8 mouse cellular contexts compared by ENCODE assay signal in genomic region chr5:124115990-124116845, GRCm38 (mm10). TPM values are rescaled to one million over a fixed set of nuclear protein-coding genes. Genes with fewer than 3 reads are reported as not detected.
DNase-seq lines count a peak whose midpoint lies in the region; ATAC-seq and TF ChIP-seq lines count a peak whose summit lies in the region.

Gene Arl6ip4 (plus strand): TSS chr5:124116089.

- no peak for ATAC-seq in forebrain, embryonic 11.5 days (replicated peaks; ENCODE audit: low FRiP score)
- no peak for ATAC-seq in heart, embryonic 16.5 days (replicated peaks; ENCODE audit: extremely low read depth, insufficient read depth, low FRiP score)
- no peak for ATAC-seq in liver, postnatal 0 days
- ATAC-seq in neural tube, embryonic 14.5 days (ENCODE audit: low read depth), result peak; percentile 7; the same call in 1 of the 2 replicates

- TF ChIP-seq CTCF in CH12.LX (conservative IDR thresholded peaks at IDR 0.05 in 1 of 2, IDR thresholded peaks at IDR 0.05 in 1 of 2; ENCODE audit: low read depth in 2 of 2, low read length in 2 of 2), result no peak
- TF ChIP-seq CTCF in liver, postnatal 0 days (IDR thresholded peaks at IDR 0.05; ENCODE audit: low read depth), result no peak
- no peak for TF ChIP-seq CTCF in testis, adult 2 months (IDR thresholded peaks at IDR 0.05; ENCODE audit: control insufficient read depth, insufficient read depth, insufficient replicate concordance, low read depth, low read length)

- 2% methylated on average over 64 of the region's 64 CpGs for WGBS in forebrain, embryonic 11.5 days
- WGBS in heart, embryonic 16.5 days, result under 1% methylated on average over 64 of the region's 64 CpGs
- under 1% methylated on average over 64 of the region's 64 CpGs for WGBS in liver, postnatal 0 days (ENCODE audit: insufficient replicate concordance)
- 1% methylated on average over 64 of the region's 64 CpGs for WGBS in neural tube, embryonic 14.5 days

- no peak for TF ChIP-seq RAD21 in CH12.LX (IDR thresholded peaks at IDR 0.05; ENCODE audit: low read depth, low read length)

- DNase-seq in CH12.LX (ENCODE audit: extremely low read depth), result peak; percentile 66
- peak; percentile 88 for DNase-seq in forebrain, embryonic 11.5 days (ENCODE audit: low spot score)
- peak; percentile 66 to 86 for DNase-seq in kidney, postnatal 36 days
- DNase-seq in liver, postnatal 0 days, result peak; percentile 83

- no peak for TF ChIP-seq EP300 in CH12.LX (IDR thresholded peaks at IDR 0.05; ENCODE audit: low read length)
- TF ChIP-seq EP300 in liver, postnatal 0 days (IDR thresholded peaks at IDR 0.05; ENCODE audit: low read depth), result no peak; the same call in 1 of the 2 replicates

- 0 out of 2 replicates have a peak within 1 kb of the TSS, but pooled peaks have one; percentile 36 for H3K27ac ChIP-seq in CH12.LX (ENCODE audit: insufficient read depth, low read depth)
- H3K27ac ChIP-seq in brown adipose tissue, adult 24 weeks (replicated peaks; ENCODE audit: low read depth, low read length), result peak within 1 kb of the TSS; percentile 83
- H3K27ac ChIP-seq in forebrain, embryonic 11.5 days (ENCODE audit: low read depth, low read length), result peak within 1 kb of the TSS; percentile 62; the same call in 1 of the 2 replicates
- peak within 1 kb of the TSS; percentile 82 for H3K27ac ChIP-seq in heart, embryonic 16.5 days (ENCODE audit: low read length)
- H3K27ac ChIP-seq in liver, postnatal 0 days (ENCODE audit: low read depth), result peak within 1 kb of the TSS; percentile 85
- H3K27ac ChIP-seq in neural tube, embryonic 14.5 days (ENCODE audit: low read depth, low read length), result peak within 1 kb of the TSS; percentile 76
- H3K27ac ChIP-seq in testis, adult 2 months (ENCODE audit: control insufficient read depth, insufficient read depth, low read depth, low read length), result peak within 1 kb of the TSS; percentile 79

- in situ Hi-C loops in CH12.LX (cut with MboI; ENCODE audit: low pct_ligation_motif_present, low pct_unique_long_range_greater_than_20kb, low sequenced_read_pairs), result loop anchor here (5.0 kb wide), 1 partner anchor 36 kb away; no protein-coding TSS in a partner anchor

- H3K4me2 ChIP-seq in CH12.LX (ENCODE audit: insufficient read depth, low read depth, poor library complexity, severe bottlenecking), result peak within 1 kb of the TSS; percentile 79
- peak within 1 kb of the TSS; percentile 90 for H3K4me2 ChIP-seq in forebrain, embryonic 11.5 days (ENCODE audit: low read depth, low read length, severe bottlenecking)
- peak within 1 kb of the TSS; percentile 98 for H3K4me2 ChIP-seq in heart, embryonic 16.5 days (ENCODE audit: low read depth, low read length)
- H3K4me2 ChIP-seq in liver, postnatal 0 days (ENCODE audit: low read depth, low read length), result peak within 1 kb of the TSS; percentile 94
- H3K4me2 ChIP-seq in neural tube, embryonic 14.5 days (ENCODE audit: low read depth, low read length), result peak within 1 kb of the TSS; percentile 78

- dilution Hi-C loops in CH12.LX (cut with MboI; ENCODE audit: extremely low pct_ligation_motif_present, extremely low pct_unique_long_range_greater_than_20kb, low sequenced_read_pairs), result no loop called here

- H3K9me3 ChIP-seq in CH12.LX (replicated peaks; ENCODE audit: low read length), result no peaks in the 10 kb centered on the region
- no peaks in the 10 kb centered on the region for H3K9me3 ChIP-seq in forebrain, embryonic 11.5 days (ENCODE audit: control insufficient read depth, low read length)
- no peaks in the 10 kb centered on the region for H3K9me3 ChIP-seq in heart, embryonic 16.5 days (replicated peaks; ENCODE audit: control insufficient read depth, low read length)
- H3K9me3 ChIP-seq in liver, postnatal 0 days (ENCODE audit: low read length), result no peaks in the 10 kb centered on the region
- H3K9me3 ChIP-seq in neural tube, embryonic 14.5 days (ENCODE audit: control insufficient read depth, low read length), result no peaks in the 10 kb centered on the region

- H3K4me3 ChIP-seq in CH12.LX (replicated peaks in 1 of 3; ENCODE audit: low read depth in 2 of 3, low read length in 2 of 3, poor library complexity in 1 of 3), result peak within 1 kb of the TSS; percentile 74 to 91 (median 79)
- peak within 1 kb of the TSS; percentile 97 for H3K4me3 ChIP-seq in brown adipose tissue, adult 24 weeks (ENCODE audit: insufficient read depth, low read depth, low read length)
- H3K4me3 ChIP-seq in forebrain, embryonic 11.5 days (ENCODE audit: low read depth, low read length), result peak within 1 kb of the TSS; percentile 96
- peak within 1 kb of the TSS; percentile 99 for H3K4me3 ChIP-seq in heart, embryonic 16.5 days (ENCODE audit: low read length)
- H3K4me3 ChIP-seq in liver, postnatal 0 days (ENCODE audit: low read depth, low read length), result peak within 1 kb of the TSS; percentile 97
- H3K4me3 ChIP-seq in neural tube, embryonic 14.5 days (ENCODE audit: low read depth, low read length), result peak within 1 kb of the TSS; percentile 62
- peak within 1 kb of the TSS; percentile 95 for H3K4me3 ChIP-seq in testis, adult 2 months (ENCODE audit: control insufficient read depth, low read depth, low read length)

- H3K79me2 ChIP-seq in CH12.LX (replicated peaks; ENCODE audit: control insufficient read depth, extremely low read depth, insufficient read depth, poor library complexity, severe bottlenecking), result peaks cover 10% of the 10 kb centered on the region

- peaks cover 15 to 65% of the 10 kb centered on the region in 2 experiments for H3K4me1 ChIP-seq in CH12.LX (ENCODE audit: control insufficient read depth in 1 of 2, insufficient read depth in 2 of 2)
- peaks cover 6% of the 10 kb centered on the region; the same call in 1 of the 2 replicates for H3K4me1 ChIP-seq in brown adipose tissue, adult 24 weeks (ENCODE audit: control insufficient read depth, insufficient read depth, insufficient read length, low read length)
- H3K4me1 ChIP-seq in forebrain, embryonic 11.5 days (replicated peaks; ENCODE audit: control insufficient read depth, insufficient read depth, low read length), result peaks cover 14% of the 10 kb centered on the region
- H3K4me1 ChIP-seq in heart, embryonic 16.5 days (ENCODE audit: control insufficient read depth, insufficient read depth, low read length), result peaks cover 20% of the 10 kb centered on the region
- peaks cover 15% of the 10 kb centered on the region for H3K4me1 ChIP-seq in liver, postnatal 0 days (ENCODE audit: insufficient read depth)
- H3K4me1 ChIP-seq in neural tube, embryonic 14.5 days (ENCODE audit: control insufficient read depth, insufficient read depth, low read length), result peaks cover 28% of the 10 kb centered on the region
- H3K4me1 ChIP-seq in testis, adult 2 months (ENCODE audit: control insufficient read depth, insufficient read depth, low read length), result peaks cover 15% of the 10 kb centered on the region

- peaks cover 48 to 64% of the 10 kb centered on the region in 2 experiments for H3K36me3 ChIP-seq in CH12.LX (replicated peaks in 1 of 2; ENCODE audit: control insufficient read depth in 1 of 2, insufficient read depth in 1 of 2, low read length in 1 of 2)
- H3K36me3 ChIP-seq in forebrain, embryonic 11.5 days (ENCODE audit: control insufficient read depth, insufficient read depth, low read length), result peaks cover 9% of the 10 kb centered on the region
- peaks cover 33% of the 10 kb centered on the region for H3K36me3 ChIP-seq in heart, embryonic 16.5 days (ENCODE audit: control insufficient read depth, insufficient read depth)
- peaks cover 35% of the 10 kb centered on the region for H3K36me3 ChIP-seq in liver, postnatal 0 days (replicated peaks; ENCODE audit: insufficient read depth, low read length)
- peaks cover 32% of the 10 kb centered on the region for H3K36me3 ChIP-seq in neural tube, embryonic 14.5 days (ENCODE audit: control insufficient read depth, insufficient read depth, low read length)
- no peaks in the 10 kb centered on the region for H3K36me3 ChIP-seq in testis, adult 2 months (ENCODE audit: control insufficient read depth, insufficient read depth, low read length)

- H3K9ac ChIP-seq in CH12.LX (ENCODE audit: insufficient read depth, low read depth), result peak within 1 kb of the TSS; percentile 70
- peak within 1 kb of the TSS; percentile 96 for H3K9ac ChIP-seq in forebrain, embryonic 11.5 days (ENCODE audit: low read length)
- peak within 1 kb of the TSS; percentile 99 for H3K9ac ChIP-seq in heart, embryonic 16.5 days (ENCODE audit: low read length)
- H3K9ac ChIP-seq in liver, postnatal 0 days (replicated peaks), result peak within 1 kb of the TSS; percentile 98
- H3K9ac ChIP-seq in neural tube, embryonic 14.5 days (replicated peaks; ENCODE audit: low read depth, low read length), result peak within 1 kb of the TSS; percentile 76

- peak; percentile 82 for TF ChIP-seq POLR2A in CH12.LX (IDR thresholded peaks at IDR 0.05; ENCODE audit: low read depth, low read length)
- peak; percentile 58 for TF ChIP-seq POLR2A in testis, adult 2 months (IDR thresholded peaks at IDR 0.05; ENCODE audit: control insufficient read depth, low read depth, low read length)

- H3K27me3 ChIP-seq in CH12.LX (replicated peaks), result no peaks in the 10 kb centered on the region
- H3K27me3 ChIP-seq in forebrain, embryonic 11.5 days (ENCODE audit: control insufficient read depth, insufficient read depth, low read length), result no peaks in the 10 kb centered on the region
- H3K27me3 ChIP-seq in heart, embryonic 16.5 days (ENCODE audit: control insufficient read depth, insufficient read depth, low read length), result no peaks in the 10 kb centered on the region
- H3K27me3 ChIP-seq in liver, postnatal 0 days (ENCODE audit: insufficient read depth, low read length), result no peaks in the 10 kb centered on the region
- H3K27me3 ChIP-seq in neural tube, embryonic 14.5 days (ENCODE audit: control insufficient read depth, insufficient read depth, low read length), result no peaks in the 10 kb centered on the region
- no peaks in the 10 kb centered on the region for H3K27me3 ChIP-seq in testis, adult 2 months (ENCODE audit: control insufficient read depth, insufficient read depth, low read length)

TF ChIP-seq in CH12.LX, 34 proteins besides CTCF, POLR2A, EP300 and RAD21 (continues in another document):
- no peak for TF ChIP-seq SMC3 (IDR thresholded peaks at IDR 0.05; ENCODE audit: low read depth, low read length)
- TF ChIP-seq POLR2AphosphoS2 (IDR thresholded peaks at IDR 0.05; ENCODE audit: low read depth, low read length), result no peak
- 0 out of 2 replicates have a peak, but pooled peaks have one; percentile 31 for TF ChIP-seq ZMIZ1 (IDR thresholded peaks at IDR 0.05; ENCODE audit: low read depth, low read length)
- no peak for TF ChIP-seq MAX (IDR thresholded peaks at IDR 0.05; ENCODE audit: low read length)

RNA-seq across cellular contexts. Expression of gene Arl6ip4, which starts in this region (rescaled TPM):
- total RNA-seq in CH12.LX (2012; rRNA removed) (63.2 and 78.0 TPM in 2 replicates), CH12.LX (2014; rRNA removed) (33.5 and 37.2 TPM in 2 replicates)
- polyA plus RNA-seq in CH12.LX (2012; ENCODE audit: insufficient read length, low read depth), result 130 and 166 TPM in 2 replicates
- polyA plus RNA-seq in brown adipose tissue, adult 24 weeks (2012; ENCODE audit: insufficient read depth, insufficient read length, missing spikeins), result 55.2 and 72.4 TPM in 2 replicates
- polyA plus RNA-seq in forebrain, embryonic 11.5 days (2014; fragmentation: Nextera tagmentation; extraction: Ambion mirVana), result 108 and 110 TPM in 2 replicates
- polyA plus RNA-seq in heart, embryonic 16.5 days (2015; fragmentation: Nextera tagmentation; extraction: Ambion mirVana), result 72.6 and 78.1 TPM in 2 replicates
- polyA plus RNA-seq in liver, postnatal 0 days (2015; fragmentation: Nextera tagmentation; extraction: Ambion mirVana), result 53.9 and 54.3 TPM in 2 replicates
- 72.5 and 76.2 TPM in 2 replicates for polyA plus RNA-seq in neural tube, embryonic 14.5 days (2014; fragmentation: Nextera tagmentation; extraction: Ambion mirVana)
- polyA plus RNA-seq in testis, adult 2 months (2012; rRNA removed), result 28.3 and 35.7 TPM in 2 replicates
